Mouse (Mus musculus) G1E-ER4 (cell line): ENCODE measurements around the gene Dse. TPM values are rescaled to one million over a fixed set of nuclear protein-coding genes. Genes with fewer than 3 reads are reported as not detected.

ENCODE experiments used
- GATA1 ChIP-seq: IDR thresholded peaks from one replicate; pipeline ENCODE4 v1.8.0; 2012; ENCODE audit warnings: low read length, inconsistent platforms
- polyA plus RNA-seq: library from polyadenylated mRNA; stranded (reverse); fragments of >175 nt; gene quantifications from 2 replicates; pipeline ENCODE4 v1.2.3, GENCODE M21; 2012

The Dse gene
- polyA plus RNA-seq, 1 experiment: not detected

GRCm38 (mm10) chr10:34171660-34172059 lies 35.9 kb downstream of the Dse start:
- TF ChIP-seq GATA1: no peak

GRCm38 (mm10) chr10:34171191-34171590 lies 36.3 kb downstream of the Dse start:
- TF ChIP-seq GATA1: no peak

DNA sequence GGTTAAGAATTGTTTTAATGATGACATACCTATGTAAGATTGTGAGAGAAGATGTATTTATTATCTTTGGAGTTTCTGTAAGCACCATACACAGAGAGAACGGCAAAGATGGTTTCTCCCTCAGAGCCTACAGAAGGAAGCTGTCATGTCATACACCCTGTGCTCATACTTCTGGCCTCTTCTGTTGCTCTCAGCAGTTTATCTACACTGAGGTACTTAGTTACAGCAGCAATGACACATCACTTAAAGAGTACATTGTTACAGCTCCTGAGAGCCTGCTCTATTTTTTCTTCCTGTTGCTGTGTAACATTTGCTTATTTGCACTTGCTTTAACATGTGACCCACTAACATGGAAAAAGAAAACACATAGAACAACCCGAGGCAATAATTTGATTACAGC lies 40.5 kb downstream of the Dse start:
- TF ChIP-seq GATA1: no peak

DNA sequence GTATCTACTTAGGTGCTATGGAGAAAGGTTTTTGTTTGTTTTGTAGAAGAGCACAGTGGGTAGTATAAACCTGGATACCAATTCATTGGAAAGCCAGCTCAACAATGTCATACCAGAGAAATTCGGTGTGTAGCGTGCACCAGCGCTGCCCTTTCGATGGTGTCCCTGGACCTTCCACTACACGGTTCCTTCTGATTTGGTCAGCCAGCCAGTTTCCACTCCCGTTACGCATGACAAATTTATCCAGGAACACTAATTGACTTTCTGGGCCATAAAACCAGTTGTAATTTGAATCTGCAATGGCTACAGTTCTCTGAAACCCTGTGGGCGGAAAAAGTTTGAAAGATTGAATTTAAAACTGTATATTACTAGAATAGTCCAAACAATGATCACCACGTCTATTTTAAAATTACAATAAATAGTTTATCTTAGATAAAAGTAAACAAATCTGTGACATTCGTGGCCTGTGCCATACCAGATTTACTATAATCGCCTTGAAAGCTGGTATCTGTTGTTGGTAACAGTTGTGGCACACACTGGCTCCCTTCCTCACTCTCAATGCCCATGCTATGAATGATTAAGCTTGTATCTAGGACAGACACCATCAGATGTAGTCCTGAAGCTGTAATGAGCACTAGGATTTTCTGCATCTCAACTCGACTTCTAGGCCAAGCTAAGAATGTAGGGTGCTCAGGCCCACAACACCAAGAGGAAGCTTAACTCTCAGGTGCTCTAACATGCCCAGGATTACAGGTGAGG lies 51.5 kb downstream of the Dse start:
- TF ChIP-seq GATA1: no peak

DNA sequence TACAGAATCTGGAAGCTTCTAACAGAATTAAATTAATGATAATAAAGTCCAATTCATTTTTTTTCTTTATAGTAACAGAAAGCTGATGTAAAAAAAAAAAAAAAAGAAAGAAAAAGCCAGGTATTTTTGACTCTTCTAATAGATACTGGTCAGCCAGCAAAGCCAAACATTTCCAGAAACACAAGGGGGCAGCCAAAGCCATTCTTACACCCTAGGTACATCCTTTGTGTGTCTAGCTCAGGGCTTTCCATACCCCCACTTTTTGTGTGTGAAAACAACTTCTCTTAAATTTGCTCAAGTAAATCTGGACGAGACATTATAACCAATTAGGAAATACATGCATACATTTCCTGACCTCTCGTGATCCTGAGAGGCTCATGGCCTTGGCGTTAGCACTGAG lies 55.7 kb downstream of the Dse start:
- no peak for TF ChIP-seq GATA1

- no peak for TF ChIP-seq GATA1
Observed at GRCm38 (mm10) chr10:34150454-34150853, 57.1 kb downstream of the Dse start.

DNA sequence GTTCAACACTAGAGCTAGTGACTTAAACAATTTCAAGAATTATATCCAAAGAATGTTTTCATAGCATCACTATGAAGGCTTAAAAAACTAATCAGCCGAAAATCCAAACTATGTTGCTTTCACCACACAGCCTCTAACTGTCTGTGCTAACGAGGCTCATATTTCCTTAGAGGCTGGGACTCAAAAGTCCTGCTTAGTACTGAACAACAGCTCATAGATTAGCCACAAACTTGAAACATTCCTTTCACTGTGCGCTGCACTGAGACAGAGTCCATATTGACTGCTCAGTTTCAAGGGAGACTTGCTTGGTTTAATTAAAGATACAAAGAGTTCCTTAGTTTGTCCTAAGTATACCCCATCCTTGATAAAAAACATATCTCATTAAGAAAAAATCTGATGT lies 57.7 kb downstream of the Dse start:
- no peak for TF ChIP-seq GATA1

- no peak for TF ChIP-seq GATA1
Observed at GRCm38 (mm10) chr10:34141693-34142092, 65.8 kb downstream of the Dse start.

- TF ChIP-seq GATA1: no peak
Observed at GRCm38 (mm10) chr10:34139768-34140167, 67.7 kb downstream of the Dse start.

DNA sequence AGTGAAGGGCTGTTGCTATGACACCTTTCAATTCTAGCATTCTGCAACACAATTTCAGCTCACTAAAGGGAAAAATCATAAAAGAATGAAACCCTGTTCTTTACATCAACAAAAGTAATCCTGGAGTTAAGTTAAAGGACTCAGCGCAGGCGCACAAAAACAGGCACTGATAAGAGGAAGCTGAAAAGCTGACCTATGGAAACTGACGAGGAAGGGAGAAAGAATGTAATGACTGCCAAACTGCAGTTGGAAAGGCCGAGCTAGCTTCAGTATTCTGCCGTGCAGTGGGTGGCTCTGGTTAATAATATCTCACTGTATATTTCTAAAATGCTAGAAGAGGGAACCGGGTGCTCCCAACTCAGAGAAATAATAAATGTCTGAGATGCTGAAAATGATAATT lies 69.5 kb downstream of the Dse start:
- no peak for TF ChIP-seq GATA1

- no peak for TF ChIP-seq GATA1
Observed at GRCm38 (mm10) chr10:34136432-34136831, 71.1 kb downstream of the Dse start.

GRCm38 (mm10) chr10:34131356-34131755 lies 76.2 kb downstream of the Dse start:
- no peak for TF ChIP-seq GATA1

DNA sequence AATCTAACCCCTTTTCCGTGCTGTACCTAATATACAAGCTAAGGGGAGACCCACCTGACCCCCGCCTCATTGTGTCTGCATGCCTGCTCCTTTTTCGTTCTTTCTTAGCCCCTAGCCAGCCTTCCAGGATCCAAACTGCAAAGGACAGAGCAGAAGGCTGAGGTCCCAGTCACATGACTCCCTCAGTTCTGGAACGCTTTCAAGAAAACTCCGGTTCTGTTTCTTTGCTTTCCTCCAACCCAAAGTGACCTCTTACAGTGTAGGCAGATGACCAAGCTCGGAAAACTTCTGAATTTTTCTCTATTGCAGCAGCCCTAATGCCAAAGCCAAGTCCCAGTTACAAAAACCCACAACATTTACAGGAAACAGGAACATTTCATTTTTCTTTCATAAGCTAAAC lies 79.1 kb downstream of the Dse start:
- no peak for TF ChIP-seq GATA1

DNA sequence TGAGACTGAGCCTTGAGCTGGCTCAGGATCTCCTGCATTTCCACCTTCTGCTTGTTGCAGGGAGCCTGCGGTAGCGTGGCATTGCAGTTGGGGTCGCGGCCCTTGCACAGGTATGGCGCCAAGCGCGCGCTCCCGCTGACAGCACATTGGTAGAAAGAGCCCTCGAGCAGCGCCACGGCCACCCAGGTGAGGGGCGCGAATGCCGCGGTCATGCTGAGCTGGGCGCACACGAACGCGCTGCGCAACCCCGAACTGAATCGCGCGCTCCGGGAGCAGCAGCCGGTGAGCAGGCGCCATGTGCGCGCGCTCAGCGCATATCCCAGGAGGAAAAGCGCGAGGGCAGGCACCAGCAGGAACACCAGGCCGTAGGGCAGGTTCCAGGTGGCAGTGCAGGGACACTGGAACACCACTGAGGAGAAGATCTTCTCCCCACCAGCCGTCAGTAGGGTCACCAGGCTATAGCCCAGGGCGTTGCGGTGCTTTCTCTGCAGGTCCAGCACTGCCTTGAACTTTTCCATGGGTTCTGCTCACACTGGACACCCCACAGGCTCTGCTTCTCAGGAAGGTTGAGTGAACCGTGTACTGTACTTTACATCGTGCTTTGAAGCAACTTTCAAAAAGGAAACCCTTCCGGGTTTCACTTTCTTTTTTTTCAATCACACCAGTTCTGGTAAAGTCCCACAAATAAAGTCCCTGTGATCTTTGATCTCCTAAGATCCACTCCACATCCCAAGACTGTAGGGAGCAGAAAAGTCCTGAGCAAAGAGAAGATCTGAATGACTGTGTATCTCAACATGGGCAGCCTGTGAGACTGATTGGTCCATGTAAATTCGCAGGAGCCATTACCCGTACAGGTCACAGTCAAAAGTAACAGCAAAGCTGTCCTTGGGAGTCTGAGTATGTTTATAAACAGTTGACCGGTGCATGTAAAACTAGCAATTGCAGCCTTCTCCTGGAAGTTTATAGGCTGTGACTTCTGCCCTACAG lies 79.8 kb downstream of the Dse start, which contains the start of gene Calhm6:
Gene Calhm6, minus strand, starts transcription at position 593 of the 987 bp plus-strand sequence.
- TF ChIP-seq GATA1: no peak

GRCm38 (mm10) chr10:34118421-34118820 lies 89.1 kb downstream of the Dse start:
- no peak for TF ChIP-seq GATA1

- TF ChIP-seq GATA1: no peak
Observed at GRCm38 (mm10) chr10:34117770-34118169, 89.7 kb downstream of the Dse start.
